Mouse (Mus musculus) embryonic fibroblast, embryonic 13.5 days (primary cell): ENCODE measurements at regions not wholly inside any gene's neighbourhood (a gene's known extent, or its start where the extent isn't known, plus 50 kb on each side); places are given as distances from the start of the nearest gene placed in this dataset.

ENCODE experiments used
- CTCF ChIP-seq: IDR thresholded peaks from 2 replicates; pipeline ENCODE4 v1.5.1; 2011; ENCODE audit warnings: mild to moderate bottlenecking, control low read depth, low read length, moderate library complexity, borderline replicate concordance; ENCODE audit not compliant: insufficient read depth
- POLR2A ChIP-seq: IDR thresholded peaks from 2 replicates; pipeline ENCODE4 v1.6.1; 2011; ENCODE audit warnings: low read depth, mild to moderate bottlenecking, control low read depth, low read length, moderate library complexity

DNA sequence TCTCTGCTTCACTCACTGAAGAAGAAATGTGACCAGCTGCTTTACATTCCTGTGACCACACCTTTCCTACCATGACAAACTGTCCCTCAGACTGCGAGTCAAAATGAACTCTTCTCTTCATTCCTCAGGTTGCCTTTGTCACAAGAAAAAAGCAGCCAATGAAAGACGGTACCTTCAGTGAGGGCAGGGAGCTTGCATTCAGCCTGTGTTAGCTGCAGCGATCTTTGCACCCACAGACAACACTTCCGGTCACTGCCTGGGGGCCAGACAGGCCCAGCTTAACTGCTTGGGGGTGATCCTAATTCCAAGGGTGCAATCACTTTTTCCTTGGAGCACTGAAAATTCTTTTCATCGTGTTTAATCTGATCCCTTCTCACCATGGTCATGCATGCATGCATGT, 169.2 kb upstream of the Jade1 start:
- no peak for TF ChIP-seq CTCF
- no peak for TF ChIP-seq POLR2A
